Mouse (Mus musculus): ENCODE measurements at regions not wholly inside any gene's neighbourhood (a gene's known extent, or its start where the extent isn't known, plus 50 kb on each side); places are given as distances from the start of the nearest gene placed in this dataset.

DNA sequence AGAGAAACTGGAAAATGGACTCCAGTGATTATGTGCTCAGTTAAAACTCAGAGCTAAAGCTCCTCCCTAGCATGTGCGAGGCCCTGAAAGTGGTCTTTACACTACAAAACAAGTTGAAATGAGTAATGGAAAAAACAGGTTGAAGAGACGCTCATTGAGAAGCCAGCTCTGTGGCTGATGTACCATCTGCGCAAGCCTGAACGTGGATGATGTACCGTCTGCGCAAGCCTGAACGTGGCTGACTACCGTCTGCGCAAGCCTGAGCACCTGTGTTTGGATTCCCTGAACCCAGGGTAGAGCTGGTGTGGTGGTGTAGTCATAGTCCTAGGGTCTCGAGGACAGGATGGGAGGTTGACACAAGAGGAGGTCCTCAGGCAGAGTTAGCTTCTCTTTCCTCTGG, 116.4 kb downstream of the Mtx2 start:
- TF ChIP-seq CTCF (IDR thresholded peaks at IDR 0.05; ENCODE audit: low read depth, low read length) = no peak
- TF ChIP-seq POLR2A (IDR thresholded peaks at IDR 0.05; ENCODE audit: insufficient read depth, low read length) = no peak
